Mouse (Mus musculus) ES-CJ7 (cell line): ENCODE measurements around the gene 1810013L24Rik.
A peak's percentile ranks its signal among the peaks of the same experiment; 100 is the strongest.

Experiments
- DNase-seq: peaks from one replicate; pipeline ENCODE4 v3.0.0; 2011; ENCODE audit warnings: low read depth, low spot score

1810013L24Rik gene

DNA sequence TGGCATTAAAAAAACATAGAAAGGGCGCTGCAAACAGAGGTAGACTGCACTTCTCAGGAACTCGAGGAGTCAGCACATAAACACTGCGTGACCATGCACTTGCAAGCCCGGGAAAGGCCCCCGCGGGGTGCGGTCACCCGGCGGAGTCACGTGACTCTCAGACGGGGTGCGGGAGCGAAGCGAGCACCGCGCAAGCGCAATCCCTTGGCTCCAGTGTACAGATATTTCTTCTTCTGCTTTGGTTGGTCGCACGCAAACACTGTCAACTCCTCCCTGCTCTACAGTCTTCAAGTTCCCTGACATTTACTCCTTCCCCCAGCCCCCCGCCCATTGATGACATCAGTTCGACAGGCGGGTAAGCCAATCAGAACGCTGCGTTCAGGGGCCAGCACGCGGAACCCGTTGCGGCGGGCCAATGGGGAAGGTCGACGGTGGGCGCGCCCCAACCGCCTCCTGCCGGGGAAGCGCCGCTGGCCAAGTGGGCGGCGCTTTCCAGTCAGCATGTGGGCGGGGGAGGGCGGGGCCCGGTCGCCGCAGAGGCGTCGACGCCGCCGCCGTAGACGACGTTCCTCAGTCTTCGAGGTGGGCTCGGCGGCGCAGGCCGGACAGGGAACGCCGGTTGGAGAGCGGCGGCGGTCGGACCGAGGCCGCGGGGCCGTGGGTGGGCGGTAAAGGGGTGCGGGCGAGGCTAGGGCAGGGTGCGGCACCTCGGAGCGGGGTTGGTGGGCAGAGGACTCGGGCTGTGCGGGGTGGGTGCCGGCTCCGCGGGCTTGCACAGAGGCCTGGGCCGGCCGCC lies at the start of gene 1810013L24Rik:
1810013L24Rik (plus strand) TSS at position 537 of the 796 bp plus-strand sequence.
- peak; percentile 100 for DNase-seq

DNA sequence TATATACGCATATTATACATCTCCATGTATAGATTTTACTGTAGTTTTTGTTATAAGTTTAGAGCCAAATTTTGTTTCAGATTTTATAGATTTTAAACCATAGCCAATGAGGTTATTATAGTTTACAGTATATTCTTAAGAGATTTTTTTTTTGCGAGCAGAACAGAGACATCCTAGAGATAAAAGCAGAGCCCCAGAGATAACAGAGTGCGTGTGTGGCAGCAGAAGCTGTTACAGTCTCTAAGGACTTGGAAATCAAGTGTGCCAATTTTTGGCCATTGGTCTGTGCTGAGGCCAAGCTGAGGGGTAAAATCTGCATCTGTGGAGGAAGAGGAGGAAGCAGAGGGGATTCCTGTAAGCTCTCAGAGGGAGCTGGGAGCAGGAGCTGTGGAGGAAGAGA lies 49.7 kb upstream of the 1810013L24Rik start:
- no peak for DNase-seq

DNA sequence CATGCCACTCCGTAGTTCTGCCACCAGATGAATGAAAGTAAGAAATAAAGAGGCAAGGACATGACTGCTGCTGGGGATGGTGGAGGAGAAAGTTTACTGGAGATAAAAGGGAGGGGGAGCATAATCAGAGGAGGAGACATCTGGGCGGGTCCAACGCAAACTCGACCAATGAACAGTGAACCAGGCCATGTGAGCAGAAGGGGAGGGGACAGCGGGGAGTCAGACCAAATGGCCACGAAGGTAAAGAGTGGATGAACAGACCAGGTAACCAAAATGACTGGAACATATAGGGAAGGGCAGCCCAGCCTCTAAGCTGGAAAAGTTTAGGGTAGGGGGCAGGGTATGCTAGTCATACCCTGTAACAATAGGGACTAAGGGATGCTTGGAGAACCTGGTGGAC lies 48.7 kb upstream of the 1810013L24Rik start:
- peak; percentile 88 for DNase-seq

DNA sequence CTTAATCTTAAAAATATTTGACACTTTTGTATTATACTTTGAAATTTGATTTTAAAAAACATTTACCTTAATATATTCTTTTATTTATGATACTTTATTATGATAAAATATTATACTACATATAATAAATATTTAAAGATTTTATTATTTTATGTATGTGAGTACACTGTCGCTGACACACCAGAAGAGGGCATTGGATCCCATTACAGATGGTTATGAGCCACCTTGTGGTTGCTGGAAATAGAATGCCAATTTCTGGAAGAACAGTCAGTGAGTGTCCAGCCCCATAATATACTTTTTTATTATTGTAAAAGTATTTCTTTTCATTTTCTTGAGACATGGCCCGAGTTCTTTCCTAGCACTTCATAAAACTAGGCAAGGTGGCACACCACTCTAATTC lies 48.2 kb upstream of the 1810013L24Rik start:
- DNase-seq, result no peak

DNA sequence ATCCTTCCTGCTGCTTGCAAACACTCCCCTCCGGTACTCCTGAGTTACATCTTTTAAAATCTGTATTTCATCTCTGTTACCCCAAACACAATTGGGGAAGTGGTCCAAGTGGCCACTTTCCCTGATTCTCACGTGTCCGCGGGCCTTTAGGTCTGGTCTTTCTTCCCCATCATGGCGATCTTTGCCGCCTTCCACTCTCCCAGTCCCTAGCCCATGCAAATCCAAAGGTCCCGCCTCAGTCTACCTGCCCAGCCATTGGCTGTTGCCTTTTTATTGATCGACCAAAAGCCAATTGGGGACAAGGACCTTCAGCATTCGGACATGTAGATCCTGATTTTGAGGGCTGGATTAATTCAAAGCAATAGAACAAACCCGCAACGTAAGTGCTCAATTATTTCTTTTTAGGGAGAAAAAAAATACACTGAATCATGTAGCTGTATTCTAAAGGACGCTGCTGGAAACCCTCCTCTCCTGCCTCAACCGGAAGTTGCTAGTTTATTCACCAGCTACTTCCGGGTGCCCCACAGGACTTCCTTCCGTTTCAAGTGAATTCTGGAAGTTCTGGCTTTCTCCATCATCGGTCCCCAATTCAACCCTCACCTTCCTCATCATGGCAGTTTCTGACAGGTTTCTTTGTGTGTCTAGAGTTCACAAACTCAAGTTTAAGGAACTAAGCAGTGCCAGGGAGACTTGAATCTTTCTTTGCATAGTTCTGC lies 46.5 kb upstream of the 1810013L24Rik start:
- DNase-seq, result peak; percentile 92

DNA sequence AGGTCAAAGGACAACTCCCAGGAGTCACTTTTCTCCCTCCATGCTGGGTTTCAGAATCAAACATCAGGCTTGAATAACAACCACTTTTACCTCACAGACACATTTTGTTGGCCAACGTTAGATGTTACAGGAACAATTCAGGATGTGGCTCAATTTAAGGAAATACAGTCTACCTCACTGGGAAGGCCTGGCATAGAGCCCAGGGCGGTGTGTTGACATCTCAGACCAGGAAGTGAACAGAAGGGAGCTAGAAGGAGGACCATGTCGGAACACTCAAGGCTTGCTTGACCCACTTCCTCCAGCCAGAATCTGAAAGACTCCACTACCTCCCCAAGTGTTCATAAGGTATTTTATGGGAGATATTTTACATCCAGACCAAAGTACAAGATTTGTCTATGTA lies 45.1 kb upstream of the 1810013L24Rik start:
- no peak for DNase-seq

DNA sequence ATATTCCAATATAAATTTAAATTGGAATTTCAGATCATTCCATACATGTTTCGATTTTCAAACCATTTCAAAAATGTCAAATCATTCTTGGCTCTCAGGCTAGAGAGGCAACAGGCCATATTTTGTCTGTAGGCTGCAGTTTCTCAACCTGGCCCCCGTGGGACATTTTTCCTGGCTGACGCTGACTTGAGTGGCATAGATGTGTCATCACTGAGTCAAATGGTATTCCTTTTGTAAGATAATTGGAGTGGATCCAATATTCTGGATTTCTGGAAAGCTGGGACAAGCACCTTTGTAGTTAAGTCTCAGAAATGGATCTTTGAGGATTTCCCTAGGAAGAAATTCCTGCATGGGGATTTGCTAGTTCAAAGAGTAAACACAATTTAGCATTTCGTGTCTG lies 39.0 kb upstream of the 1810013L24Rik start:
- DNase-seq, result no peak

DNA sequence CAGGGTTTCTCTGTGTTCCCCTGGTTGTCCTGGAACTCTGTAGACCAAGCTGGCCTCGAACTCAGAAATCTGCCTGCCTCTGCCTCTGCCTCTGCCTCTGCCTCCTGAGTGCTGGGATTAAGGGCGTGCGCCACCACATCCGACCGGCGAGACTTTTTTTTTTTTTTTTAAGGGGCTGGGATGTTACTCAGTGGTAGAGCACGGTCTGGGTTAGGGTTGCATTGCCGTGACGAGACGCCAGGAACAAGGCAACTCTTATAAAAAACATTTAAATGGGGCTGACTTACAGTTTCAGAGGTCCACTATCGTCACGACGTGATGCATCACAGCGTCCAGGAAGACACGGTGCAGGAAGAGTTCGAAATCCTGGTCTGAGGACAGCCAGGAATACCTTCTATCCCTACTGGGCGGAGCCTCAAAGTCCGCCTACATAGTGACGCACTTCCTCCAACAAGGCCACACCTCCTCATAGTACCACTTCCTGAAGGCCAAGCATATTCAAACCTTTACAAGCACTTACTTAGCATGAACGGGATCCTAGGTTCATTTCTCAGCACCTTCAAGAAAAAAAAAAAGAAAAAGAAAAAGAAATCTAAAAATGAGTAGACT lies 37.8 kb upstream of the 1810013L24Rik start, which contains the start of gene Usp7:
Usp7 (minus strand) TSS at position 360 of the 609 bp plus-strand sequence.
- DNase-seq, result peak; percentile 96

DNA sequence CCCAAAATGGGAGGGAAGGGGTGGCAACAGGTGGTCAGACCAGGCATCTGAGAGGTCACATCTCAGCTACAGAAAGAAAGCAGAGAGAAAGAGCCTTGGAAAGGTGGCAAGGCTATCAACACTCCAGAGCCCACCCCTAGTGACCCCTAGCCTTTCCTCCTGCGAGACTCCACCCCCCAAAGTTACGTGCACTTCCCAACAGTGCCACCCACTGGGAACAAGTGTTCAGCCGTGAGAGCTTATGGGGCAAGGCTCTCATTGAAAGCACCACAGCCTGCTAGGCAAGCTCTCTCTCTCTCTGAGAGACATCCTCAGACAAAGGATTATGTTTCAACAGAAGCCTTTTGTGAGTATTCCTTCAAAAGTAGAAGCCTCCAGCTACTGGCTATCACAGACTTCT lies 34.9 kb upstream of the 1810013L24Rik start:
- peak; percentile 81 for DNase-seq

DNA sequence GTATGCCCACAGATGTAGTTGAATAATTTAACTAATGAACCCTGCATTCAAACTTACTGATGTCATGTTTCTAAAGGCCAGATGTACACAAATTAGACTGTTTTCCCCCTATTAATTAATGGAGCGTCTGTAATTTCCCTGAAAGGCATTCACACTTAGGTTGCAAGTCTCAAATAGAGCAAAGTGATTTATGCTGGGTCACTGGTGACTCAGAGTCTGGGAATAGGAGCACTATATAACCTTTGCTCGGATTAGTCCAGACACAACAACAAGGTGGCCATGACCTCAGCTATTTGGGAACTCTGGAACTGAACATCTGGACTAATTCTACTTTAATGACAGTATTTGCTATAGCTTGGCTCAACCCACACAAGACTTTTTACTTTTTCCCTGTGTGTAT lies 34.0 kb upstream of the 1810013L24Rik start:
- no peak for DNase-seq

DNA sequence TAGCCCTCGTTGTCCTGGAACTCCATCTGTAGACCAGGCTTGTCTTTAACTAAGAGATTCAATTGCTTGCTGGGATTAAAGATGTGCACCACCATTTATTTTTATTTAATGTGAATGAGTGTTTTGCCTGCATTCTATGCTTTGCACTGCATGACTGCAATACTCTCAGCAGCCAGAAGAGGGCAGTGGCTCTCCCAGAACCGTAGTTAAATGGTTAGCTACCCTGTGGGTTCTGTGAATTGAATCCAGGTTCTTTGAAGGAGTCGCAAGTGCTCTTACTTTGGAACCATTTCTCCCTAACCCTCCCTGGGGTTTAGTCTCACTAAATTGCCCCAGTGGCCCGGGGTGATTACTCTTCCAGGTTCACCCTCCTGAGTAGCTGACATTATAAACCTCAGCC lies 23.2 kb upstream of the 1810013L24Rik start:
- peak; percentile 82 for DNase-seq

DNA sequence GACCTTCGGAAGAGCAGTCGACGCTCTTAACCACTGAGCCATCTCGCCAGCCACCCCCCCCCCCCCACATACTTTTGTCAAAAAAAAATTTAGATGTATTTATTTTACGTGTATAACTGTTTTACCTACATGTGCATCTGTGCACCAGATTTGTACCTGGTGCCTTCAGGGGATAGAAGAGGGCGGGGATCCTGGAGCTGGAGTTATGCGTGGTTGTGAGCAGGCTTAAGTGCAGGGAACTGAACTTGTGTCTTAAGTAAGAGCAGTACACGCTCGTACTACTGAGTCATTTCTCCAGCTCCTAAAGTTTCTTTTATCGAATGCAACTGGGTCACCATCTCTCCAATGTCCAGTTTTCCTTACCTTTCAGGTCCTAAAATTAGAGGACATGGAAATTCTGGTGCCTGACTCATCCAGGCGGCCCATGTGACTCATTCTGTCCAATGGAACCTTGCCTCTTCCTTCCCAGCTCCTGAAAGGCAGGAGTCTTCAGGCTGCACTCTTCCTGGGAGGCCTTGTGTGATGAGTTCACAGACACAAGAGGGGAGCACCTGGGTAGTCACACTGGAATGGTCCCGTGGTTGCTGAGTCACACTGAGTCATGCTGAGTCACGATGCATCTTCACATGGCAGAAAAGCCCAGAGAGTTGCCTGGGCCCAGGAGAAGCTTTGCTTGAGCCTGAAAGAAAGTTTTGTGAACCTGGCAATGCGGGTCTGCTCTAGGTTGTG lies 19.3 kb upstream of the 1810013L24Rik start:
- peak; percentile 87 for DNase-seq

DNA sequence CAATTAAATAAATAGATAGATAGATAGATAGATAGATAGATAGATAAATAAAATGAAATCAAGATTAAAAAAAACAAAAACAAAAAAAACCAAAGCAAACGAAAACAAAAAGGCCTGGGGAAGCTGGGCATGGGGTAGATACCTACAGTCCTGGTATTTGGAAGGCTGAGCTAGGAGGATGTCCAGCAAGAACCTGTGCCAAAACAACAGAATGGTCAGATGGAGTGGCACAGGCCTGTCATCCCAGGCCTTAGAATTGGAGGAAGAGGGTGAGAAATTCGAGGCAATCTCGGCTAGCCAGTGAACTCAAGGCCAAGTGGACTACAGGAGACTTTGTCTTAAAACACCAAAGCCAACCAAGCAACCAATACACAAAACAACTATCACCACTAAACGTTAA lies 12.0 kb upstream of the 1810013L24Rik start:
- DNase-seq, result no peak

DNA sequence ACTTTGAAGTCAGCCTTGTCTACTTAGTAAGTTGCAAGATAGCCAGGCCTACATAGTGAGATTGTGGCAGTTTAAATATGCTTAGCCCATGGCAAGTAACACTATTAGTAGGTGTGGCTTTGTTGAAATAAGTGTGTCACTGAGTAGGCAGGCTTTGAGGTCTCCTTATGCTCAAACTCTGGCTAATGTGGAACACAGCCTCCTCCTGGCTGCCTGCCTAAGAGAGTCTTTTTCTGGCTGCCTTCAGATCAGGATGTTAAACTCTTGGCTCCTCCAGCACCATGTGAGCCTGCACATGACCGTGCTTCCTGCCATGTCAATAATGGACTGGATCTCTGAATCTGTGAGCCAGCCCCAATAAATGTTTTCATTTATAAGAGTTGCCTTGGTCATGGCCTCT lies 8.5 kb upstream of the 1810013L24Rik start:
- no peak for DNase-seq

DNA sequence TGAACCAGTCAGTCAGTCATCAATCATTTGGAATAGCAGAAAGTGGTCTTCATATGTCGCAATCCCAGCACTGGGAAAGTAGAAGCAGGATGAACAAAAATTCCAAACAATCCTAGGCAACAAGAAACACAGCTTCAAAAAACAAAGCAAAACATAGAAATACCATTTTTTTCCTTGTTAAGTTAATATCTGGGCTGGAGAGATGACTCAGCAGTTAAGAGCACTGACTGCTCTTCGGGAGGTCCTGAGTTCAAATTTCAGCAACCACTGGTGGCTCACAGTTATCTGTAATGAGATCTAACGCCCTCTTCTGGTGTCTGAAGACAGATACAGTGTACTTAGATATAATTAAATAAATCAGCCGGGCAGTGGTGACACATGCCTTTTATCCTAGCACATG lies 7.3 kb upstream of the 1810013L24Rik start:
- no peak for DNase-seq

DNA sequence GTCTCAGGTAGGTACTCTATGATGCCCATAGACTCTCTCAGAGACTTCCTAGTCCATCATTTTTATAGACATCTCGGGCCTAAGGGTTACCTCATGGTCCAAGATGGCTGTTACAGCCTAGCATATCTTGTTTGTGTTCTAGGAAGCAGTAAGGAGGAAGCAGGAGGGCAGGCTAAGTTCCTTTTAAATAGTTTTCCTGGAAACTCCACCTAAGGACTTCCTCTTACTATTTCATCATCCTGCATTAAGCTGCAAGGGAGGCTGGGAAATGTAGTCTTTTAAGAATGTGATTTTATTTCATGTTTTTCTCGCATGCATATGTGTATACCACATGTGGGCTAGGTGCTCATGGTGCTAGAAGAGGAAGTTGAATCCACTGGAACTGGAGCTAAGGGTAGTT lies 6.2 kb upstream of the 1810013L24Rik start:
- DNase-seq, result peak; percentile 69

DNA sequence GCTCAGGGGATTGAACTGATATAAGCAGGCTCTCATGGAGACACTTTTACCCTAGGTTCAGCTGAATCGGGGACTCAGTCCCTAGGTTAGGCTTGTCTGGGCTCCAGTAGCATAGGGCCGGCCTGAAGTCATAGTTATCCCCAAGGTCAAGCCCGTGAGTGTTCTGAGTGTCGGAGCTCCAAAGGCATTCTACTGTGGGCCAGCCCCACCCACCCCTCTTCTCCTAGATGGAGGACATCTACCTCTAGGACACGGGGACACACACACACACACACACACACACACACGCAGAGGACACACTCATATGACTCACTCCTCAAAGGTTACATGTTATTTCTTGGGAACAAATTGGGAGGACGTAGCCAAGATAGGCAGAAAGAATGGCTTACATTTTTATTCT lies 2.5 kb upstream of the 1810013L24Rik start:
- DNase-seq, result no peak

DNA sequence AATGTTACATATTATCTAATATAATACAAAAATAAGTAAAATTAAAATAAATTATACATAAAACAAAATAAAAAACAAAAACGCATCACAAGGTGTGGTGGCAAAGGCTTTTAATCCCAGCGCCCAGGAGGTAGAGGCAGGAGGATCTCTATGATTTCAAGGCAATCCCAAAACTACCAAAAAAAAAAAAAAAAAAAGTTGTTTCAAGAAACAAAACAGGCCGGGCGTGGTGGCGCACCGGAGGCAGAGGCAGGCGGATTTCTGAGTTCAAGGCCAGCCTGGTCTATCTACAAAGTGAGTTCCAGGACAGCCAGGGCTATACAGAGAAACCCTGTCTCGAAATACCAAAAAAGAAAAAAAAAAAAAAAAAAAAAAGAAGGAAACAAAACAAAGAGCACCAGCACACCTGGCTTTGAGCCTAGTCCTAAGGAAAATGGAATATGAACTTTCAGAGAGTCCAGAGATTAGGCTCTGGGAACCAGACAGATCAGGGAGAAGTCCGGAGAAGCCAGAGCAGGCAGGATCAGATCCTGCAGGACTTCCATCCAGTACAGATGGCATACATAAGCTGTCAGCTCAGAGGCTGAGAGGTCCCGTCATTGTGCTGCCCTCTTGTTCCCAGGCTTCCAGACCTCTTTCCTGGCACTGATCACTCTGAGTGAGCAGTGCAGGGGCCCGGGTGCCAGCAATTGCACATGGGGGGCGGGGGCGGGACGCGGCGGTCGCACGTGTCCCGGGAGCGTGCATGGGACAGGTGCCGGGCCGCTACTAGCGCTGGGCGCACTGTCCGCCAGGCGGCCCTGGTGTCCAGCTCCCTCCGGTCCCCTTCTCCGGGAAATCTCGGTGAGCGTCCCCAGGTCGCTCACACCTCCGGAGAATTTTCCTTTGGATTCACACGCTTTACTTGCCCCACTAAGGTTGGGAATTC lies 1.0 kb upstream of the 1810013L24Rik start:
- peak; percentile 51 for DNase-seq

DNA sequence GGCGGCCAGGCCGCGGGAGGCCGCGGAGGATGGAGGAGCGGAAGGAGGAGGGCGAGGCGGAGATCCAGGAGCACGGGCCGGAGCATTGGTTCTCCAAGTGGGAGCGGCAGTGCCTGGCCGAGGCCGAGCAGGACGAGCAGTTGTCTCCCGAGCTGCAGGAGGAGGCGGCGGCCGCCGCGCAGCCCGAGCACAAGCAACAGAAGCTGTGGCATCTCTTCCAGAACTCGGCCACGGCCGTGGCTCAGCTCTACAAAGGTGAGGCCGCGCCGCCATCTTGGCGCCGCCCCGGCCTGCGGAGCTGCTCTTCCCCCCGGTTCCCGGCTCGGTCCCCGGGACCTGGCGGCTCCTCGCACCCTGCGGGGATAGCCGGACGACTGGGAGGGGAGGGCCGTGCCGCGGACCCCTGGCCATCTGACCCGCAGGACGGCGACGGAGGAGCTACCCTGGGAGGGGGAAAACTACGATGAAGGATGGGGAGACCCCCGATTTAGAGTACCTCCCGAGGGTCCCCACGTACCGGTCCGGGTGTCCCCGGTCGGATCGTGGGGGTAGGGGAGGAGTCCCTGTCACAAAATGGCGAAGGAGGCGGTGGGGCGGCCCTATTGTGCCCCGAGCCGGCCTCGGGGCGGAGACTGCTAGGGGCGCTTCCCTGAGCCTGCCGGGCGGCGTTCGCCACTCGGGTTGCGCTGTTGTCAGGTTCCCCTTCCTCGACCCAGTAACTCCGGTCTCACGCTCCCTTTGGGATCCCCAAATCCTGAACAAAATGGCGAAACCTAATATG lies 721 bp downstream of the 1810013L24Rik start:
- DNase-seq, result peak; percentile 33

DNA sequence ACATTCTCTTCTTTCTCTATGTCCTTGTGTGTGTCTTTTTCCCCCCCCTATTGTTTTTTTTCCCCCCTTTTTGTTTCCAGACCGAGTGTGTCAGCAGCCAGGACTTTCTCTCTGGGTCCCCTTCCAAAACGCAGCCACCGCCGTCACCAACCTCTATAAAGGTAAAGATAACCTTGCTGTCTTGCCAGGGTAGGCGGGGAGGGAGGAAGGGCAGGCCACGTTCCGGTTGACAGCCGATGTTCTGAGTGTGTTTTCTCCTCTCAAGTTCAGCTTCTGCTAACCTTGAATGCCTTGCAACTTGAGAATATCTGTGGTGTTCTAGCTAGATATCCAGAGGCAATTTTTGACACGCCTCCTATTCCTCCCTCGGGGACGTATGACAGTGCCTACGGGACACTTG lies 1.3 kb downstream of the 1810013L24Rik start:
- DNase-seq, result no peak
